Mouse (Mus musculus): ENCODE measurements at regions not wholly inside any gene's neighbourhood (a gene's known extent, or its start where the extent isn't known, plus 50 kb on each side); places are given as distances from the start of the nearest gene placed in this dataset.

- no peaks in the 10 kb centered on the region for H3K27me3 ChIP-seq (ENCODE audit: control insufficient read depth, insufficient read depth, low read length)
- no peak for DNase-seq (ENCODE audit: low read depth in 1 of 2, low spot score in 2 of 2)
- no peaks in the 10 kb centered on the region for H3K36me3 ChIP-seq (ENCODE audit: control insufficient read depth, insufficient read depth, low read length)
- 56% methylated on average over 16 of the region's 16 CpGs for WGBS
- H3K4me1 ChIP-seq (ENCODE audit: control insufficient read depth, insufficient read depth, insufficient read length) = no peaks in the 10 kb centered on the region
- H3K27ac ChIP-seq (ENCODE audit: insufficient read depth, low read length) = no peak overlapping the region
- no peak overlapping the region for H3K4me3 ChIP-seq (ENCODE audit: extremely low read depth, insufficient read depth, insufficient read length)
- TF ChIP-seq POLR2A (IDR thresholded peaks at IDR 0.05; ENCODE audit: low read depth, low read length) = no peak
- no peak for TF ChIP-seq CTCF (IDR thresholded peaks at IDR 0.05; ENCODE audit: extremely low read depth, insufficient read depth, insufficient read length, insufficient replicate concordance)
Observed at GRCm38 (mm10) chr14:31891500-31892185, 61.2 kb upstream of the Ankrd28 start.

GRCm38 (mm10) chr14:31892186-31892510, 61.7 kb upstream of the Ankrd28 start:
- Histone ChIP-seq H3K27me3 (ENCODE audit: control insufficient read depth, insufficient read depth, low read length) (no peaks in the 10 kb centered on the region), H3K27ac (ENCODE audit: insufficient read depth, low read length) (no peak overlapping the region), H3K4me1 (ENCODE audit: control insufficient read depth, insufficient read depth, insufficient read length) (no peaks in the 10 kb centered on the region), H3K4me3 (ENCODE audit: extremely low read depth, insufficient read depth, insufficient read length) (no peak overlapping the region), H3K36me3 (ENCODE audit: control insufficient read depth, insufficient read depth, low read length) (no peaks in the 10 kb centered on the region)
- 66% methylated on average over 6 of the region's 6 CpGs for WGBS
- no peak for DNase-seq (ENCODE audit: low read depth in 1 of 2, low spot score in 2 of 2)
- TF ChIP-seq POLR2A (IDR thresholded peaks at IDR 0.05; ENCODE audit: low read depth, low read length) (no peak), CTCF (IDR thresholded peaks at IDR 0.05; ENCODE audit: extremely low read depth, insufficient read depth, insufficient read length, insufficient replicate concordance) (no peak)

- TF ChIP-seq POLR2A (IDR thresholded peaks at IDR 0.05; ENCODE audit: low read depth, low read length) (no peak), CTCF (IDR thresholded peaks at IDR 0.05; ENCODE audit: extremely low read depth, insufficient read depth, insufficient read length, insufficient replicate concordance) (no peak)
- no peak for DNase-seq (ENCODE audit: low read depth in 1 of 2, low spot score in 2 of 2)
- H3K36me3 ChIP-seq (ENCODE audit: control insufficient read depth, insufficient read depth, low read length) = no peaks in the 10 kb centered on the region
- H3K27me3 ChIP-seq (ENCODE audit: control insufficient read depth, insufficient read depth, low read length) = no peaks in the 10 kb centered on the region
- H3K4me3 ChIP-seq (ENCODE audit: extremely low read depth, insufficient read depth, insufficient read length) = no peak overlapping the region
- no peaks in the 10 kb centered on the region for H3K4me1 ChIP-seq (ENCODE audit: control insufficient read depth, insufficient read depth, insufficient read length)
- 78% methylated on average over 1 of the region's 1 CpGs for WGBS
- no peak overlapping the region for H3K27ac ChIP-seq (ENCODE audit: insufficient read depth, low read length)
Observed at GRCm38 (mm10) chr14:31896500-31896899, 66.0 kb upstream of the Ankrd28 start.

GRCm38 (mm10) chr14:31899504-31899903, 69.1 kb upstream of the Ankrd28 start:
- Histone ChIP-seq H3K36me3 (ENCODE audit: control insufficient read depth, insufficient read depth, low read length) (no peaks in the 10 kb centered on the region), H3K4me3 (ENCODE audit: extremely low read depth, insufficient read depth, insufficient read length) (no peak overlapping the region), H3K4me1 (ENCODE audit: control insufficient read depth, insufficient read depth, insufficient read length) (no peaks in the 10 kb centered on the region), H3K27me3 (ENCODE audit: control insufficient read depth, insufficient read depth, low read length) (no peaks in the 10 kb centered on the region; the same call in 1 of the 2 replicates), H3K27ac (ENCODE audit: insufficient read depth, low read length) (no peak overlapping the region)
- WGBS = 90% methylated on average over 8 of the region's 8 CpGs
- DNase-seq (ENCODE audit: low read depth in 1 of 2, low spot score in 2 of 2) = no peak
- TF ChIP-seq POLR2A (IDR thresholded peaks at IDR 0.05; ENCODE audit: low read depth, low read length) (no peak), CTCF (IDR thresholded peaks at IDR 0.05; ENCODE audit: extremely low read depth, insufficient read depth, insufficient read length, insufficient replicate concordance) (no peak)

- Histone ChIP-seq H3K27ac (ENCODE audit: insufficient read depth, low read length) (no peak overlapping the region), H3K27me3 (ENCODE audit: control insufficient read depth, insufficient read depth, low read length) (no peaks in the 10 kb centered on the region; the same call in 1 of the 2 replicates), H3K4me1 (ENCODE audit: control insufficient read depth, insufficient read depth, insufficient read length) (no peaks in the 10 kb centered on the region), H3K36me3 (ENCODE audit: control insufficient read depth, insufficient read depth, low read length) (no peaks in the 10 kb centered on the region), H3K4me3 (ENCODE audit: extremely low read depth, insufficient read depth, insufficient read length) (no peak overlapping the region)
- no peak for DNase-seq (ENCODE audit: low read depth in 1 of 2, low spot score in 2 of 2)
- TF ChIP-seq CTCF (IDR thresholded peaks at IDR 0.05; ENCODE audit: extremely low read depth, insufficient read depth, insufficient read length, insufficient replicate concordance) (no peak), POLR2A (IDR thresholded peaks at IDR 0.05; ENCODE audit: low read depth, low read length) (no peak)
- WGBS = 75% methylated on average over 4 of the region's 4 CpGs
Observed at GRCm38 (mm10) chr14:31899906-31900305, 69.5 kb upstream of the Ankrd28 start.

GRCm38 (mm10) chr14:31901901-31902300, 71.5 kb upstream of the Ankrd28 start:
- 66% methylated on average over 4 of the region's 4 CpGs for WGBS
- Histone ChIP-seq H3K27me3 (ENCODE audit: control insufficient read depth, insufficient read depth, low read length) (no peaks in the 10 kb centered on the region; the same call in 1 of the 2 replicates), H3K4me1 (ENCODE audit: control insufficient read depth, insufficient read depth, insufficient read length) (no peaks in the 10 kb centered on the region), H3K27ac (ENCODE audit: insufficient read depth, low read length) (no peak overlapping the region), H3K4me3 (ENCODE audit: extremely low read depth, insufficient read depth, insufficient read length) (no peak overlapping the region), H3K36me3 (ENCODE audit: control insufficient read depth, insufficient read depth, low read length) (no peaks in the 10 kb centered on the region)
- no peak for TF ChIP-seq CTCF (IDR thresholded peaks at IDR 0.05; ENCODE audit: extremely low read depth, insufficient read depth, insufficient read length, insufficient replicate concordance)
- DNase-seq (ENCODE audit: low read depth in 1 of 2, low spot score in 2 of 2) = no peak

- no peak for DNase-seq (ENCODE audit: low read depth in 1 of 2, low spot score in 2 of 2)
- WGBS = 66% methylated on average over 3 of the region's 3 CpGs
Observed at GRCm38 (mm10) chr14:31903664-31904063, 73.2 kb upstream of the Ankrd28 start.

More at GRCm38 (mm10) chr14:31903664-31904063, 73.2 kb upstream of the Ankrd28 start:
- Histone ChIP-seq H3K4me3 (ENCODE audit: extremely low read depth, insufficient read depth, insufficient read length) (no peak overlapping the region), H3K27me3 (ENCODE audit: control insufficient read depth, insufficient read depth, low read length) (no peaks in the 10 kb centered on the region; the same call in 1 of the 2 replicates), H3K27ac (ENCODE audit: insufficient read depth, low read length) (no peak overlapping the region), H3K4me1 (ENCODE audit: control insufficient read depth, insufficient read depth, insufficient read length) (no peaks in the 10 kb centered on the region), H3K36me3 (ENCODE audit: control insufficient read depth, insufficient read depth, low read length) (no peaks in the 10 kb centered on the region)
- no peak for TF ChIP-seq POLR2A (IDR thresholded peaks at IDR 0.05; ENCODE audit: low read depth, low read length)
- TF ChIP-seq CTCF (IDR thresholded peaks at IDR 0.05; ENCODE audit: extremely low read depth, insufficient read depth, insufficient read length, insufficient replicate concordance) = no peak

Data from spleen, adult 2 months (tissue).